Mouse (Mus musculus) left cerebral cortex, postnatal 36 days (tissue): Measurements from ENCODE around the gene Gm20883. TPM values are rescaled to one million over a fixed set of nuclear protein-coding genes. Genes with fewer than 3 reads are reported as not detected.
"Not testable (repeated sequence)": the region's sequence is repeated elsewhere in the genome, so short reads cannot be mapped to it uniquely, and the experiment has no call there.

Experiments used
- DNase-seq, 2 experiments: peaks; one replicate each; pipeline ENCODE4 v3.0.0; 2021 to 2022; ENCODE audit warnings: low spot score in 2 of 2, mixed read lengths in 1 of 2
- intact Hi-C: fragments of 180-260 bp; cut with DNase I; formaldehyde crosslinking; loops from one replicate; pipeline ENCODE4 v1.15.1; 2025
- total RNA-seq, 2 experiments: library from RNA; stranded (reverse); gene quantifications; 2 replicates each; pipeline ENCODE4 v1.2.3; 2021

Gene Gm20883
- total RNA-seq, result not detected

- intact Hi-C loops, DNase-seq: not testable (repeated sequence)
Observed at GRCm38 (mm10) chrY:50607951-50608350, at the start of gene Gm20883. Gene Gm20883 (plus strand): TSS chrY:50608251.
